Mouse (Mus musculus) lung, adult 2 months (tissue): Measurements from ENCODE around the gene Fubp3.

Experiments used
- CTCF ChIP-seq: fragments of 200-500 bp; IDR thresholded peaks from 2 replicates; pipeline ENCODE4 v1.5.1; 2011; ENCODE audit warnings: mild to moderate bottlenecking, low read length, control low read depth; ENCODE audit not compliant: insufficient read depth
- POLR2A ChIP-seq: fragments of 200-500 bp; IDR thresholded peaks from 2 replicates; pipeline ENCODE4 v1.6.1; 2011; ENCODE audit warnings: low read depth, mild to moderate bottlenecking, control low read depth, low read length, borderline replicate concordance; ENCODE audit errors: extremely low read depth

- TF ChIP-seq POLR2A (no peak), CTCF (no peak)
Measured at GRCm38 (mm10) chr2:31641508-31641830, 69.0 kb downstream of the Fubp3 start.
